Mouse (Mus musculus): Measurements from ENCODE around the gene Gm10719. TPM values are rescaled to one million over a fixed set of nuclear protein-coding genes. Genes with fewer than 3 reads are reported as not detected.

Gene Gm10719
- polyA plus RNA-seq (2012; rRNA removed) = not detected in 2 replicates

DNA sequence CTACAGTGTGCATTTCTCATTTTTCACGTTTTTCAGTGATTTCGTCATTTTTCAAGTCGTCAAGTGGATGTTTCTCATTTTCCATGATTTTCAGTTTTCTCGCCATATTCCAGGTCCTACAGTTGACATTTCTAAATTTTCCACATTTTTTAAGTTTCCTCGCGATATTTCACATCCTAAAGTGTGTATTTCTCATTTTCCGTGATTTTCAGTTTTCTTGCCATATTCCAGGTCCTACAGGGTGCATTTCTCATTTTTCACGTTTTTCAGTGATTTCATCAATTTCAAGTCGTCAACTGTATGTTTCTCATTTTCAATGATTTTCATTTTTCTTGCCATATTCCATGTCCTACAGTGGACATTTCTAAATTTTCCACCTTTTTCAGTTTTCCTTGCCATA, at the start of gene Gm10719:
Gm10719 (plus strand) TSS at position 301 of the 400 bp plus-strand sequence.

DNA sequence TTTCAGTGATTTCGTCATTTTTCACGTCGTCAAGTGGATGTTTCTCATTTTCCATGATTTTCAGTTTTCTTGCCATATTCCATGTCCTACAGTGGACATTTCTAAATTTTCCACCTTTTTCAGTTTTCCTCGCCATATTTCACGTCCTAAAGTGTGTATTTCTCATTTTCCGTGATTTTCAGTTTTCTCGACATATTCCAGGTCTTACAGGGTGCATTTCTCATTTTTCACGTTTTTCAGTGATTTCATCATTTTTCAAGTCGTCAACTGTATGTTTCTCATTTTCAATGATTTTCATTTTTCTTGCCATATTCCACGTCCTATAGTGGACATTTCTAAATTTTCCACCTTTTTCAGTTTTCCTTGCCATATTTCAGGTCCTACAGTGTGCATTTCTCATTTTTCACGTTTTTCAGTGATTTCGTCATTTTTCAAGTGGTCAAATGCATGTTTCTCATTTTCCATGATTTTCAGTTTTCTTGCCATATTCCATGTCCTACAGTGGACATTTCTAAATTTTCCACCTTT, 16.7 kb upstream of the Gm10719 start, which contains the start of gene Gm10722:
Gm10722 (plus strand) TSS at position 478 of the 528 bp plus-strand sequence.

DNA sequence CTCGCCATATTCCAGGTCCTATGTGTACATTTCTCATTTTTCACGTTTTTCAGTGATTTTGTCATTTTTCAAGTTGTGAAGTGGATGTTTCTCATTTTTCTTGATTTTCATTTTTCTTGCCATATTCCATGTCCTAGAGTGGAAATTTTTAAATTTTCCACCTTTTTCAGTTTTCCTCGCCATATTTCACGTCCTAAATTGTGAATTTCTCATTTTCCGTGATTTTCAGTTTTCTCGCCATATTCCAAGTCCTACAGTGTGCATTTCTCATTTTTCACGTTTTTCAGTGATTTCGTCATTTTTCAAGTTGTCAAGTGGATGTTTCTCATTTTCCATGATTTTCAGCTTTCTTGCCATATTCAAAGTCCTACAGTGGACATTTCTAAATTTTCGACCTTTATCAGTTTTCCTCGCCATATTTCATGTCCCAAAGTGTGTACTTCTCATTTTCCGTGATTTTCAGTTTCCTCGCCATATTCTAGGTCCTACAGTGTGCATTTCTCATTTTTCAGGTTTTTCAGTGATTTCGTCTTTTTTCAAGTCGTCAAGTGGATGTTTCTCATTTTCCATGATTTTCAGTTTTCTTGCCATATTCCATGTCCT, 14.3 kb upstream of the Gm10719 start, which contains the start of gene Gm11168:
Gm11168 (plus strand) TSS at position 553 of the 603 bp plus-strand sequence.

DNA sequence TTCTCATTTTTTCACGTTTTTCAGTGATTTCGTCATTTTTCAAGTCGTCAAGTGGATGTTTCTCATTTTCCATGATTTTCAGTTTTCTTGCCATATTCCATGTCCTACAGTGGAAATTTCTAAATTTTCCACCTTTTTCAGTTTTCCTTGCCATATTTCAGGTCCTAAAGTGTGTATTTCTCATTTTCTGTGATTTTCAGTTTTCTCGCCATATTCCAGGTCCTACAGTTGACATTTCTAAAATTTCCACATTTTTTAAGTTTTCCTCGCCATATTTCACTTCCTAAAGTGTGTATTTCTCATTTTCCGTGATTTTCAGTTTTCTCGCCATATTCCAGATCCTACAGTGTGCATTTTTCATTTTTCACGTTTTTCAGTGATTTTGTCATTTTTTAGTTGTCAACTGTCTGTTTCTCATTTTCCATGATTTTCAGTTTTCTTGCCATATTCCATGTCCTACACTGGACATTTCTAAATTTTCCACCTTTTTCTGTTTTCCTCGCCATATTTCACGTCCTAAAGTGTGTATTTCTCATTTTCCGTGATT, 4.4 kb upstream of the Gm10719 start, which contains the start of gene Gm10721:
Gm10721 (plus strand) TSS at position 408 of the 547 bp plus-strand sequence.

DNA sequence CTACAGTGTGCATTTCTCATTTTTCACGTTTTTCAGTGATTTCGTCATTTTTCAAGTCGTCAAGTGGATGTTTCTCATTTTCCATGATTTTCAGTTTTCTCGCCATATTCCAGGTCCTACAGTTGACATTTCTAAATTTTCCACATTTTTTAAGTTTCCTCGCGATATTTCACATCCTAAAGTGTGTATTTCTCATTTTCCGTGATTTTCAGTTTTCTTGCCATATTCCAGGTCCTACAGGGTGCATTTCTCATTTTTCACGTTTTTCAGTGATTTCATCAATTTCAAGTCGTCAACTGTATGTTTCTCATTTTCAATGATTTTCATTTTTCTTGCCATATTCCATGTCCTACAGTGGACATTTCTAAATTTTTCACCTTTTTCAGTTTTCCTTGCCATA, 1.9 kb upstream of the Gm10719 start, which contains the start of gene Gm10720:
Gm10720 (plus strand) TSS at position 301 of the 400 bp plus-strand sequence.

DNA sequence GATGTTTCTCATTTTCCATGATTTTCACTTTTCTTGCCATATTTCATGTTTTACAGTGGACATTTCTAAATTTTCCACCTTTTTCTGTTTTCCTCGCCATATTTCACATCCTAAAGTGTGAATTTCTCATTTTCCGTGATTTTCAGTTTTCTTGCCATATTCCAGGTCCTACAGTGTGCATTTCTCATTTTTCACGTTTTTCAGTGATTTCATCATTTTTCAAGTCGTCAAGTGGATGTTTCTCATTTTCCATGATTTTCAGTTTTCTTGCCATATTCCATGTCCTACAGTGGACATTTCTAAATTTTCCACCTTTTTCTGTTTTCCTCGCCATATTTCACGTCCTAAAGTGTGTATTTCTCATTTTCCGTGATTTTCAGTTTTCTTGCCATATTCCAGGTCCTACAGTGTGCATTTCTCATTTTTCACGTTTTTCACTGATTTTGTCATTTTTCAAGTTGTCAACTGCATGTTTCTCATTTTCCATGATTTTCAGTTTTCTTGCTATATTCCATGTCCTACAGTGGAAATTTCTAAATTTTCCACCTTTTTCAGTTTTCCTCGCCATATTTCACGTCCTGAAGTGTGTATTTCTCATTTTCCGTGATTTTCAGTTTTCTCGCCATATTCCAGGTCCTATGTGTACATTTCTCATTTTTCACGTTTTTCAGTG, 6.2 kb downstream of the Gm10719 start, which contains the start of gene Gm10718:
Gm10718 (plus strand) TSS at position 236 of the 673 bp plus-strand sequence.

DNA sequence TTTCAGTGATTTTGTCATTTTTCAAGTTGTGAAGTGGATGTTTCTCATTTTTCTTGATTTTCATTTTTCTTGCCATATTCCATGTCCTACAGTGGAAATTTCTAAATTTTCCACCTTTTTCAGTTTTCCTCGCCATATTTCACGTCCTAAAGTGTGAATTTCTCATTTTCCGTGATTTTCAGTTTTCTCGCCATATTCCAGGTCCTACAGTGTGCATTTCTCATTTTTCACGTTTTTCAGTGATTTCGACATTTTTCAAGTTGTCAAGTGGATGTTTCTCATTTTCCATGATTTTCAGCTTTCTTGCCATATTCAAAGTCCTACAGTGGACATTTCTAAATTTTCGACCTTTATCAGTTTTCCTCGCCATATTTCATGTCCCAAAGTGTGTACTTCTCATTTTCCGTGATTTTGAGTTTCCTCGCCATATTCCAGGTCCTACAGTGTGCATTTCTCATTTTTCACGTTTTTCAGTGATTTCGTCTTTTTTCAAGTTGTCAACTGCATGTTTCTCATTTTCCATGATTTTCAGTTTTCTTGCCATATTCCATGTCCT, 7.8 kb downstream of the Gm10719 start, which contains the start of gene Gm10717:
Gm10717 (plus strand) TSS at position 506 of the 556 bp plus-strand sequence.

DNA sequence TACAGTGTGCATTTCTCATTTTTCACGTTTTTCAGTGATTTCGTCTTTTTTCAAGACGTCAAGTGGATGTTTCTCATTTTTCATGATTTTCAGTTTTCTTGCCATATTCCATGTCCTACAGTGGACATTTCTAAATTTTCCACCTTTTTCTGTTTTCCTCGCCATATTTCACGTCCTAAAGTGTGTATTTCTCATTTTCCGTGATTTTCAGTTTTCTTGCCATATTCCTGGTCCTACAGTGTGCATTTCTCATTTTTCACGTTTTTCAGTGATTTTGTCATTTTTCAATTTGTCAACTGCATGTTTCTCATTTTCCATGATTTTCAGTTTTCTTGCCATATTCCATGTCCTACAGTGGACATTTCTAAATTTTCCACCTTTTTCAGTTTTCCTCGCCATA, 17.1 kb downstream of the Gm10719 start, which contains the start of gene Gm17535:
Gm17535 (plus strand) TSS at position 301 of the 400 bp plus-strand sequence.

DNA sequence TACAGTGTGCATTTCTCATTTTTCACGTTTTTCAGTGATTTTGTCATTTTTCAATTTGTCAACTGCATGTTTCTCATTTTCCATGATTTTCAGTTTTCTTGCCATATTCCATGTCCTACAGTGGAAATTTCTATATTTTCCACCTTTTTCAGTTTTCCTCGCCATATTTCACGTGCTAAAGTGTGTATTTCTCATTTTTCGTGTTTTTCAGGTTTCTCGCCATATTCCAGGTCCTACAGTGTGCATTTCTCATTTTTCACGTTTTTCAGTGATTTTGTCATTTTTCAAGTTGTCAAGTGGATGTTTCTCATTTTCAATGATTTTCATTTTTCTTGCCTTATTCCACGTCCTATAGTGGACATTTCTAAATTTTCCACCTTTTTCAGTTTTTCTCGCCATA, 19.4 kb downstream of the Gm10719 start, which contains the start of gene Gm10715:
Gm10715 (plus strand) TSS at position 301 of the 400 bp plus-strand sequence.

Other genes with a start within 250 kb of the Gm10719 start
- gene Gm10722, start 16.5 kb upstream of the Gm10719 start, polyA plus RNA-seq (2012; rRNA removed) = not detected in 2 replicates
- gene Gm11168, start 14.1 kb upstream of the Gm10719 start, polyA plus RNA-seq (2012; rRNA removed) = not detected in 2 replicates
- gene Gm10721, start 4.3 kb upstream of the Gm10719 start, polyA plus RNA-seq (2012; rRNA removed) = not detected in 2 replicates
- not detected in 2 replicates for gene Gm10720, start 1.8 kb upstream of the Gm10719 start, polyA plus RNA-seq (2012; rRNA removed)
- not detected in 2 replicates for gene Gm10718, start 6.1 kb downstream of the Gm10719 start, polyA plus RNA-seq (2012; rRNA removed)
- not detected in 2 replicates for gene Gm10717, start 8.0 kb downstream of the Gm10719 start, polyA plus RNA-seq (2012; rRNA removed)
- not detected in 2 replicates for gene Gm17535, start 17.2 kb downstream of the Gm10719 start, polyA plus RNA-seq (2012; rRNA removed)
- not detected in 2 replicates for gene Gm10715, start 19.5 kb downstream of the Gm10719 start, polyA plus RNA-seq (2012; rRNA removed)